Mouse (Mus musculus) MEL (cell line): ENCODE measurements around the gene Snd1.

ENCODE experiments used
- BHLHE40 ChIP-seq: IDR thresholded peaks from 2 replicates; pipeline ENCODE4 v1.6.1; 2012; ENCODE audit warnings: low read depth, mild to moderate bottlenecking, inconsistent platforms, low read length, improper control_type of control experiment, borderline replicate concordance
- CTCF ChIP-seq, 3 experiments: IDR thresholded peaks in 2 of 3; conservative IDR thresholded peaks in 1 of 3; 2 replicates each; pipeline ENCODE4 v1.5.1; 2011 to 2012; ENCODE audit warnings: low read length in 3 of 3, low read depth in 2 of 3, mild to moderate bottlenecking in 2 of 3, improper control_type of control experiment in 1 of 3, inconsistent platforms in 1 of 3, mixed read lengths in 1 of 3, moderate library complexity in 1 of 3; ENCODE audit not compliant: control insufficient read depth in 1 of 3, insufficient read depth in 1 of 3, poor library complexity in 1 of 3, severe bottlenecking in 1 of 3
- E2F4 ChIP-seq: IDR thresholded peaks from 2 replicates; pipeline ENCODE4 v1.6.1; 2011; ENCODE audit warnings: low read depth, low read length, improper control_type of control experiment, borderline replicate concordance
- EP300 ChIP-seq, 2 experiments: IDR thresholded peaks; 2 replicates each; pipeline ENCODE4 v1.6.1; 2011; ENCODE audit warnings: improper control_type of control experiment in 2 of 2, low read length in 2 of 2, low read depth in 1 of 2, mild to moderate bottlenecking in 1 of 2
- MYC ChIP-seq: IDR thresholded peaks from 2 replicates; pipeline ENCODE4 v1.6.1; 2011; ENCODE audit warnings: low read depth, mild to moderate bottlenecking, low read length, improper control_type of control experiment, moderate library complexity
- NRF1 ChIP-seq: IDR thresholded peaks from 2 replicates; pipeline ENCODE4 v1.6.1; 2014; ENCODE audit warnings: low read depth, mild to moderate bottlenecking, inconsistent platforms, low read length, improper control_type of control experiment, moderate library complexity; ENCODE audit not compliant: poor library complexity, insufficient read depth, severe bottlenecking
- POLR2A ChIP-seq, 2 experiments: IDR thresholded peaks; 2 replicates each; pipeline ENCODE4 v1.6.1; 2011 to 2012; ENCODE audit warnings: low read length in 2 of 2, mild to moderate bottlenecking in 2 of 2, control low read depth in 1 of 2, improper control_type of control experiment in 1 of 2, low read depth in 1 of 2, moderate library complexity in 1 of 2; ENCODE audit not compliant: control insufficient read depth in 1 of 2, insufficient read depth in 1 of 2, poor library complexity in 1 of 2
- RAD21 ChIP-seq: IDR thresholded peaks from 2 replicates; pipeline ENCODE4 v1.6.1; 2011; ENCODE audit warnings: mild to moderate bottlenecking, low read depth, low read length, improper control_type of control experiment
- SMC3 ChIP-seq: IDR thresholded peaks from 2 replicates; pipeline ENCODE4 v1.6.1; 2011; ENCODE audit warnings: low read depth, low read length, improper control_type of control experiment
- ZC3H11A ChIP-seq: IDR thresholded peaks from 2 replicates; pipeline ENCODE4 v1.6.1; 2012; ENCODE audit warnings: low read depth, mild to moderate bottlenecking, inconsistent platforms, low read length, improper control_type of control experiment
- ZNF384 ChIP-seq: IDR thresholded peaks from 2 replicates; pipeline ENCODE4 v1.6.1; 2012; ENCODE audit warnings: low read depth, mild to moderate bottlenecking, inconsistent platforms, low read length, improper control_type of control experiment

DNA sequence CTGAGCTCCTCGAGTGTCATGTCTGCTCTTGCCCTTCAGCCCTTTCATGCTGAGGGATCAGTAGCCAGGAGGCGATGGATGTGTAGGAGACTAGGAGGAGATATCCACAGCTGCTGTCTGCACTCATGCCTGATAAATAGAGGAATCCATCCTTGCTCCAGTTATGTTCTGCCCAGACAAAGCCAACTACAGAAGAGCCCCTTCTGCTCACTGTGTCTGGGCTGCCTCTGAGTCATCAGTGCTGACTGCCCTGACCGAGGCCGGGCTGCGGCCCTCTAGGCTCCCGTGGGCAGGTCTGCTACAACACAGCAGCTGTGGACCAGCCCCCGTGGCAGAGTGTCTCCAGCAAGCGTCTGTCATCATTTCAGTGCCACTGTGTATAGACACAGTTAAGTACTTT, 387.4 kb downstream of the Snd1 start:
- TF ChIP-seq RAD21: no peak
- no peak for TF ChIP-seq NRF1
- TF ChIP-seq POLR2A (IDR thresholded peaks at IDR 0.05; ENCODE audit: control insufficient read depth in 1 of 2, insufficient read depth in 1 of 2, low read depth in 1 of 2, low read length in 2 of 2, poor library complexity in 1 of 2): no peak
- no peak for TF ChIP-seq ZNF384
- TF ChIP-seq ZC3H11A: no peak
- no peak for TF ChIP-seq EP300 (IDR thresholded peaks at IDR 0.05; ENCODE audit: low read depth in 1 of 2, low read length in 2 of 2)
- TF ChIP-seq SMC3: no peak
- TF ChIP-seq E2F4: no peak
- no peak for TF ChIP-seq MYC
- TF ChIP-seq CTCF (IDR thresholded peaks at IDR 0.05 in 2 of 3, conservative IDR thresholded peaks at IDR 0.05 in 1 of 3; ENCODE audit: control insufficient read depth in 1 of 3, insufficient read depth in 1 of 3, low read depth in 2 of 3, low read length in 3 of 3, poor library complexity in 1 of 3, severe bottlenecking in 1 of 3): no peak
- TF ChIP-seq BHLHE40: no peak
